Mouse (Mus musculus) kidney, embryonic 15.5 days (tissue): Measurements from ENCODE around the gene Zfp553. TPM values are rescaled to one million over a fixed set of nuclear protein-coding genes. Genes with fewer than 3 reads are reported as not detected.
"Not testable (repeated sequence)": the region's sequence is repeated elsewhere in the genome, so short reads cannot be mapped to it uniquely, and the experiment has no call there.

ENCODE experiments used
- ATAC-seq: fragments of 200-750 bp; cut with Nextera tagmentation; replicated peaks from 2 replicates; pipeline ENCODE4 v1.8.0; 2017; ENCODE audit warnings: moderate TSS enrichment; ENCODE audit not compliant: low FRiP score
- H3K27ac ChIP-seq: fragments of 300-500 bp; sonication (generic); 2 replicates; pipeline ENCODE4 v1.5.1; 2015; ENCODE audit warnings: mild to moderate bottlenecking, inconsistent platforms
- H3K27me3 ChIP-seq: fragments of 300-500 bp; sonication (generic); 2 replicates; pipeline ENCODE4 v1.6.1; 2015; ENCODE audit warnings: inconsistent platforms
- H3K36me3 ChIP-seq: fragments of 300-500 bp; sonication (generic); 2 replicates; pipeline ENCODE4 v1.6.1; 2015; ENCODE audit warnings: inconsistent platforms
- H3K4me1 ChIP-seq: fragments of 300-500 bp; sonication (generic); 2 replicates; pipeline ENCODE4 v1.6.1; 2015; ENCODE audit warnings: inconsistent platforms
- H3K4me2 ChIP-seq: fragments of 300-500 bp; sonication (generic); 2 replicates; pipeline ENCODE4 v1.6.1; 2015; ENCODE audit warnings: moderate library complexity, mild to moderate bottlenecking, inconsistent platforms
- H3K4me3 ChIP-seq: fragments of 300-500 bp; sonication (generic); replicated peaks from 2 replicates; pipeline ENCODE4 v1.5.1; 2015; ENCODE audit warnings: mild to moderate bottlenecking, inconsistent platforms
- H3K9ac ChIP-seq: fragments of 300-500 bp; sonication (generic); 2 replicates; pipeline ENCODE4 v1.6.1; 2015; ENCODE audit warnings: mild to moderate bottlenecking, inconsistent platforms
- H3K9me3 ChIP-seq: fragments of 300-500 bp; sonication (generic); replicated peaks from 2 replicates; pipeline ENCODE4 v1.6.1; 2016; ENCODE audit warnings: inconsistent platforms
- whole genome bisulfite sequencing: fragments of 180-500 bp; shearing (Covaris S2); methylation state at CpG from one replicate; pipeline ENCODE4 v1.1.7; 2015; ENCODE audit warnings: mixed read lengths; 5-methylcytosine and 5-hydroxymethylcytosine counted together
- polyA plus RNA-seq: library from polyadenylated mRNA; unstranded; fragments of >200 nt; fragmentation: Nextera tagmentation; extraction: Ambion mirVana; gene quantifications from 2 replicates; pipeline ENCODE4 v1.2.1, GENCODE M21; 2015

The Zfp553 gene
- polyA plus RNA-seq, 1 experiment from 2014 or later: 46.1 TPM

DNA sequence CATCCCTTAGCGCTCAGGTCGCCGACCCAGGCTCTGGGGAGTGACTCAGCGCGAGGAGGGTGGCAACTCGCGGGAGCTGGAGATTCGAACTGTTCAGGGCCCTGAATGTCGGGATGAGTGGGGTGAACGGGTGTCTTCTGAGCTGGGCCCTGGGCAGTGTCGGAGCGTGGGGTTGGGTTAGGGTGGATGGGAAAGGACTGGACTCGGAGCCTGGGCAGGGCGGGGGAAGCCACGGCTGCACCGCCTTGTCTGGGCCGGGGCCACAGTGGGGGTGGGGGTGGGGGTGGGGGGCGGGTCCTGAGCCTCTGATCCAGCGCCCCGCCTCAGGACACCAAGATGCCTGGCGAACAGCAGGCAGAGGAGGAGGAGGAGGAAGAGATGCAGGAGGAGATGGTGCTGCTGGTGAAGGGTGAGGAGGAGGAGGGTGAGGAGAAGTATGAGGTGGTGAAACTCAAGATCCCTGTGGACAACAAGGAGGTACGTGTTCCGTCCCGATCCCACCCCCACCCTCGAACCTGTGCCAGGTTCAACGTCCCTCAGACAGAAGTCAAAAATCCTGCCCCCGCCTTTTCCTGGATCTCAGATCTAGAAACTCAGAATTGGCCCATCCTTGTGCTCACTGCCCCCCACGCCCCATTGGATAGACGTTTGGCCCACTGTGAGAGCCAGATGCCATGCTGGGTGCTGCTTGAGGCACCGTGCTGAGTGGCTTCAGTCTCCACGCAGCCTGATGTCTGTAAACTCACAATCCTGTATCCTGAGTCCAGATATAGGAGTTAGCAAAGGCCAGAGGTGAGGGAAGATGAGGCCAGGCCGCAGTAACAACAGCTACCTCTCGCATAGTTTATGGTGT, 12.0 kb downstream of the Zfp553 start:
- Histone ChIP-seq H3K27me3 (no peaks in the 10 kb centered on the region), H3K4me3 (peak overlapping the region; percentile 74), H3K27ac (peak overlapping the region; percentile 97), H3K36me3 (peaks cover 39% of the 10 kb centered on the region), H3K9me3 (no peaks in the 10 kb centered on the region), H3K9ac (peak overlapping the region; percentile 98), H3K4me2 (peak overlapping the region; percentile 80), H3K4me1 (peaks cover 37% of the 10 kb centered on the region)
- WGBS: 7% methylated on average over 32 of the region's 33 CpGs
- ATAC-seq: peak; percentile 84

DNA sequence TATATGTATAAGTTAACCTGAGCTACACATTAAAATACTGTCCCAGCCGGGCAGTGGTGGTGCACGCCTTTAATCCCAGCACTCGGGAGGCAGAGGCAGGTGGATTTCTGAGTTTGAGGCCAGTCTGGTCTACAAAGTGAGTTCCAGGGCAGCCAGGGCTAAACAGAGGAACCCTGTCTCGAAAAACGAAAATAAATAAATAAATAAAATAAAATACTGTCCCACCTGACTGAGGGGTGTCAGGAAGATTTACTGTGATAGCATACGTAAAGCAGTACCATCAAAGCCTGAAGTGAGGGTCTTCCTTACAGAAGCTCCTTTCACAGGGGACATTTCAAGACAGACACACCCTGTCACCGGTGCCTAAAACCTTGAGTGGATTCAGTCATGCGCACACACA, 17.6 kb downstream of the Zfp553 start:
- H3K27me3 ChIP-seq, H3K9me3 ChIP-seq, ATAC-seq, H3K4me2 ChIP-seq, H3K27ac ChIP-seq, H3K9ac ChIP-seq, H3K4me3 ChIP-seq: not testable (repeated sequence)
- Histone ChIP-seq H3K36me3 (peaks cover 56% of the 10 kb centered on the region), H3K4me1 (peaks cover 38% of the 10 kb centered on the region)
- 88% methylated on average over 8 of the region's 8 CpGs for WGBS

DNA sequence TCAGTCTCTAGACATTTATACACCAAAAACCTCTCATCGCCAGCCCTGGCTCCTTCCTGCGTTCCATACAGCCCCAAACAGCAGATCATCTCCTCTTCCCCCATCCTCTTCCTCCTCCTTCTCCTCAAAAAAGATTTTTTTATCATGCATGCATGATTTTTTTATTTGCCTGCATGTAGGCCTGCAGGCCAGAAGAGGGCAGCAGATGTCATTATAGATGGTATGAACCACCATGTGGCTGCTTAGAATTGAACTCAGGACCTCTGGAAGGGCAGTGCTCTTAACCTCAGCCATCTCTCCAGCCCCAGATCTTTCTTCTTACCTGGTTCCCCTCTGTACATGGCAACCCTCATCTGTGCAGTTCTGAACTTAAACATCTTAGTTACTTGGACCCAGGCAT, 19.6 kb downstream of the Zfp553 start:
- Histone ChIP-seq H3K9me3 (no peaks in the 10 kb centered on the region), H3K4me2 (no peak overlapping the region), H3K4me3 (no peak overlapping the region), H3K4me1 (peaks cover 20% of the 10 kb centered on the region), H3K36me3 (peaks cover 58% of the 10 kb centered on the region), H3K9ac (no peak overlapping the region), H3K27ac (no peak overlapping the region), H3K27me3 (no peaks in the 10 kb centered on the region)
- ATAC-seq: no peak
- 92% methylated on average over 2 of the region's 2 CpGs for WGBS

DNA sequence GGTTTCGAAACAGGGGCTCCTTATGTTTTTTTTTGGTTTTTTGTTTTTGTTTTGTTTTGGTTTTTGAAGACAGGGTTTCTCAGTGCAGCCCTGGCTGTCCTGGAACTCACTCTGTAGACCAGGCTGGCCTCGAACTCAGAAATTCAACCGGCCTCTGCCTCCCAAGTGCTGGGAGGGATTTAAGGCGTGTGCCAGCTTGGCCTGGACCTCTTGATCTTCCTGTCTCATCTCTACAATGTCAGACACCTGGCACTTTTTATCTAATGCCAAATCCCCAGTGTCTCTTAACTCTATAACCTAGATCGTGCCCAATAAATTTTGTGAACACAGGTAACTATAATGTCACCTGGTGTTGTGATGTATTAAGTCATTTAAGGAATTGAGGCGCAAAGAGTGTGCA, 20.5 kb downstream of the Zfp553 start:
- H3K9me3 ChIP-seq: no peaks in the 10 kb centered on the region
- H3K27me3 ChIP-seq: no peaks in the 10 kb centered on the region
- H3K36me3 ChIP-seq: peaks cover 58% of the 10 kb centered on the region
- H3K4me1 ChIP-seq: peaks cover 20% of the 10 kb centered on the region
- 75% methylated on average over 6 of the region's 6 CpGs for WGBS
- H3K9ac ChIP-seq: peak overlapping the region; percentile 66
- peak overlapping the region; percentile 96 for H3K4me2 ChIP-seq
- no peak for ATAC-seq
- H3K4me3 ChIP-seq: peak overlapping the region; percentile 60
- peak overlapping the region; percentile 96 for H3K27ac ChIP-seq

DNA sequence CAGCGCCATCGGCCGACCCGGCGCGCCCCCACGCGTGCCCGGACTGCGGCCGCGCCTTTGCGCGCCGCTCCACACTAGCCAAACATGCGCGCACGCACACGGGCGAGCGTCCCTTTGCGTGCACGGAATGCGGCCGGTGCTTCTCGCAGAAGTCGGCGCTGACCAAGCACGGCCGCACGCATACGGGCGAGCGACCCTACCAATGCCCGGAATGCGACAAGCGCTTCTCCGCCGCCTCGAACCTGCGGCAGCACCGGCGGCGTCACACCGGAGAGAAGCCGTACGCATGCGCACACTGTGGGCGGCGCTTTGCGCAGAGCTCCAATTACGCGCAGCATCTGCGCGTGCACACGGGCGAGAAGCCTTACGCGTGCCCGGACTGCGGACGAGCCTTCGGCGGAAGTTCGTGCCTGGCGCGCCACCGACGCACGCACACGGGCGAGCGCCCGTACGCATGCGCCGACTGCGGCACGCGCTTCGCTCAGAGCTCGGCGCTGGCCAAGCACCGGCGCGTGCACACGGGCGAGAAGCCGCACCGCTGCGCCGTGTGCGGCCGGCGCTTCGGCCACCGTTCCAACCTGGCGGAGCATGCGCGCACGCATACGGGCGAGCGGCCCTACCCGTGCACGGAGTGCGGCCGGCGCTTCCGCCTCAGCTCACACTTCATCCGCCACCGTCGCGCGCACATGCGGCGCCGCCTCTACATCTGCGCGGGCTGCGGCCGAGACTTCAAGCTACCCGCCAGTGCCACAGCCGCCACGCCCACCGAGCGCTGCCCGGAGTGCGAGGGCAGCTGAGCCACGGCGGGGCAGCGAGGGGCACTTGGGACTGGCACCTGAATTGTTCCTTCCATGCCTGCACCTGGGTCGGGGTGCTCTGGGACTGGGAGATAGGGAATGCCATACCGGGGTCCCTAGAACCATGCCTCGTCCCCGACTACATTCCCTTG, 21.2 kb downstream of the Zfp553 start:
- Histone ChIP-seq H3K4me3 (peak overlapping the region; percentile 60), H3K9me3 (no peaks in the 10 kb centered on the region), H3K4me2 (peak overlapping the region; percentile 96), H3K27me3 (no peaks in the 10 kb centered on the region), H3K36me3 (peaks cover 55% of the 10 kb centered on the region), H3K4me1 (peaks cover 26% of the 10 kb centered on the region), H3K27ac (peak overlapping the region; percentile 96), H3K9ac (peak overlapping the region; percentile 72)
- WGBS: under 1% methylated on average over 135 of the region's 136 CpGs
- peak; percentile 96 for ATAC-seq

DNA sequence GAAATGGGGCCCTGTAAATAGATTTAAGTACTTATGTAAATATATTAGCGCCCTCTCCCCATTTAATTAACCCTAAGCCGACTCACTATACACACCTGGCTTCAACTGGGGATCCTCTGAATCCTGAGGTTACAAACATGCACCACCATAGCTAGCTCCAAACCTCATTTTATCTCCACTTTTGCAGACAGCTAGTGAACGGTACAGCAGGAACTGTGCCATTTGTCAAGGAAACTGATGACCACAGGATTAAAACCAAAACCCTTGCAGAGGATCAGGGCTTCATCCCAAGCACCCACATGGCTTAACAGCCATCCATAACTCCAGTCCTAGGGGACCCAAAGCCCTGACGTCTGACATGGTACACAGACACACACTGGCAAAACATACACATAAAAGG, 22.1 kb downstream of the Zfp553 start:
- H3K36me3 ChIP-seq: peaks cover 47% of the 10 kb centered on the region
- peak overlapping the region; percentile 60 for H3K4me3 ChIP-seq
- WGBS: 13% methylated on average over 4 of the region's 4 CpGs
- H3K4me1 ChIP-seq: peaks cover 33% of the 10 kb centered on the region
- no peaks in the 10 kb centered on the region for H3K9me3 ChIP-seq
- peak overlapping the region; percentile 96 for H3K27ac ChIP-seq
- peak overlapping the region; percentile 72 for H3K9ac ChIP-seq
- H3K27me3 ChIP-seq: no peaks in the 10 kb centered on the region
- ATAC-seq: no peak
- peak overlapping the region; percentile 96 for H3K4me2 ChIP-seq

DNA sequence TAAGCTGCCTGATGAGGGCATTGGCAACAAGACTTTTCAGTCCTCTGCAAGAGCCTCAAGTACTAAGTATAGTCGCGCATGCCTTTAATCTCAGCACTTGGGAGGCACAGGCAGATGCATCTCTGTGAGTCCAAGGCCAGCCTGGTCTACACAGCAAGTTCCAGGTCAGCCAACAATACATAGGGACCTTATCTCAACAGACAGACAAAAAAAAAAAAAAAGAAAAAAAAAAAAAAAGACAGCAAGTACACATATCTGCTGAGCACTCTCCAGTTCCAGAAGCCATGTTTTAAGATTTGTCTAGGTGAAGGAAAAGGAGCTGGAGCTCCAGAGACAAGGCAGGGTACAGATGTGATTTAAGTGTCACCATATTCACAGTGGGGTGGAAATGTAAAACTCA, 23.1 kb downstream of the Zfp553 start:
- Histone ChIP-seq H3K4me1 (peaks cover 37% of the 10 kb centered on the region), H3K36me3 (peaks cover 42% of the 10 kb centered on the region), H3K27ac (no peak overlapping the region), H3K4me2 (no peak overlapping the region), H3K27me3 (no peaks in the 10 kb centered on the region), H3K4me3 (no peak overlapping the region), H3K9me3 (no peaks in the 10 kb centered on the region), H3K9ac (no peak overlapping the region)
- WGBS: 91% methylated on average over 2 of the region's 2 CpGs
- no peak for ATAC-seq

DNA sequence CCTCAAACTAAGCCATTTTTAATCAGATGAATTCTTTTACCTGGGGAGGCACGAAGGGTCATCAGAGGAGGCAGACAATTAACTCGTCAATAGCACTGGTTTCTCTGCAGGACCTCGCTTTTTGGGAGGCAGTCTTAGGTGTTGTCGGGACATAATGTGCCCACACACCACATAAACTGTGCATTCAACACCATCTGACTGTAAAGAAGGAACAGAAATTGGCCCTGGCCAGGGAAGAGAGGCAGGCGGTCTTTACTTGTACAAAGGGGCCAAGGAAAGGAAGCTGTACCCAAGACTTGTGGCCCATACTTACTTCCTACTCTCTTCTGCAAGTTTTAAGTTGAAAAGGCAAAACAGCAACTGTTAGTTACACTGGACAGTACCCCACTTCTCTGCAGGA, 23.7 kb downstream of the Zfp553 start:
- Histone ChIP-seq H3K9me3 (no peaks in the 10 kb centered on the region), H3K27ac (no peak overlapping the region), H3K9ac (no peak overlapping the region), H3K36me3 (peaks cover 39% of the 10 kb centered on the region), H3K4me3 (no peak overlapping the region), H3K4me2 (no peak overlapping the region), H3K27me3 (no peaks in the 10 kb centered on the region), H3K4me1 (peaks cover 40% of the 10 kb centered on the region)
- WGBS: 91% methylated on average over 5 of the region's 5 CpGs
- no peak for ATAC-seq

DNA sequence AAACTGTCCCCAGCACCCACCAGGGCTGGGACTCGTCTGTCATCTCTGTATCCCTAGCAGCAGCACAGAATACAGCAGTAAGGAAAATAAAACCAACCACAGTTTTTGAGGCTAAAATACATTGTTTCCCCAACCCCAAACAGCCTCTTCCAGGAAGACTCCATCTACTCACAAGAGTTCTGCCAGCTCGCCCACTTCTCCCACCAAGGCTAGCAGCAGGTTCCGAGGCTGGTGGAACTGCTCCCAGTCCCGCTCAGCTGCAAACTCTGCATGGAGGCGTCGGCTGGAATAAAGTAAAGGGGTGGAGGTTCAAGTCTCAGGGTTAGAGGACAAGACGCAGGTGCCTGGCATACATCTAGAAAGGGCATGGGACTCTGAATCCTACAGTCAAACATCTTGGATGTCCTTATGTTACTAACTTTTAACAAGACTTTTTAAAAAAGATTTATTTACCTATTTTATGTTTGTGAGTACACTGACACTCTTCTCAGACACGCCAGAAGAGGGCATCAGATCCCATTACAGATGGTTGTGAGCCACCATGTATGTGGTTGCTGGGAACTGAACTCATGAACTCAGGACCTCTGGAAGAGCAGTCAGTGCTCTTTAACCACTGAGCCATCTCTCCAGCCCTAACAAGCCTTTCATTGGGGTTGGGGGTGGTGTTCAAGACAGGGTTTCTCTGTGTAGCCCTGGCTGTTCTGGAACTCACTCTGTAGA, 26.5 kb downstream of the Zfp553 start:
- 72% methylated on average over 8 of the region's 8 CpGs for WGBS
- no peak for ATAC-seq

DNA sequence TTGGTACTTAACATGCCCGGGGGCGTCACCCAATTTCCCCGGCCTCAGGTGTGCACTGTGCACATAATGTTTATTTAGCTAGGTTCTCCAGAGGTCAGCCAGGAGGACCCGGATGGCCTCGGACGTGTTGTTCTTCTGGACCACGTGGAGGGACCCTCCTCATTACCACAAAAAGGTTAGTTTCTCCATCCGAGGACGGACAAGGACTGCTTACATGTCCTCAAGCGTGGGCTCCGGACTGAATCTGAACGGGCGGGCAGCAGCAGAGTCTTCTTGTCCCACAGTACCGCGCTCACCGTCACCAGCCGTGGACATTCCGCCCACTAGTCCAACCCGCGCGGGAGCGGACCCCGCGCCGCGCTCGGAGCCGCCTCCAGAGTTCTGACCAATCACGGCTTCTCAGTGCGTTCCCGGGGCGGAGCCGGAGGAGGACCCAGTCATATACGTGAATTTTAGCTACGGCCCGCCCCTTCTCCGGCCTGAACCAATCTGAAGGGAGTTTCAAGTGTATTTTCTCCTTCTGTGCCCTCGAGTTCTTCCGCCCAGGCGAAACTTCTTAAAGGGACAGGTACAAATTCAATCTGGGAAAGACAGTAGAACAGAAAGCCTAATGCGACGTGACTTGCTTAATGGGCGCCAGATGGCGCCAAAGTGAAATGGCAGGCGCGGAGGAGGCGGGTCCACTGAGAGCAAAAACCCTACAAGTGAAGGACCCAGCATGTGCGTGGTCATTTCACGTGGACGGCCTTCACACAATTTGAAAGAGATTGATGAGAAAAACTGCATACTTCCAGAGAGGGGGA, 27.6 kb downstream of the Zfp553 start, which contains the start of gene Dctpp1:
Gene Dctpp1 (minus strand): TSS at position 401 of the 803 bp plus-strand sequence.
- WGBS: under 1% methylated on average over 50 of the region's 50 CpGs

More for the DNA sequence above, 26.5 kb downstream of the Zfp553 start:
- H3K9ac ChIP-seq: peak overlapping the region; percentile 71; the same call in 1 of the 2 replicates
- H3K4me3 ChIP-seq: peak overlapping the region; percentile 71
- no peaks in the 10 kb centered on the region for H3K9me3 ChIP-seq
- H3K4me1 ChIP-seq: peaks cover 34% of the 10 kb centered on the region
- H3K4me2 ChIP-seq: peak overlapping the region; percentile 81
- no peaks in the 10 kb centered on the region for H3K27me3 ChIP-seq
- H3K36me3 ChIP-seq: peaks cover 31% of the 10 kb centered on the region
- H3K27ac ChIP-seq: no peak overlapping the region

More for the DNA sequence above, 27.6 kb downstream of the Zfp553 start, which contains the start of gene Dctpp1:
- peaks cover 22% of the 10 kb centered on the region for H3K4me1 ChIP-seq
- H3K4me2 ChIP-seq: peak within 1 kb of the TSS; percentile 81
- H3K9me3 ChIP-seq: no peaks in the 10 kb centered on the region
- H3K36me3 ChIP-seq: peaks cover 30% of the 10 kb centered on the region
- H3K27ac ChIP-seq: peak within 1 kb of the TSS; percentile 48; the same call in 1 of the 2 replicates
- no peaks in the 10 kb centered on the region for H3K27me3 ChIP-seq
- H3K9ac ChIP-seq: peak within 1 kb of the TSS; percentile 71
- H3K4me3 ChIP-seq: peak within 1 kb of the TSS; percentile 71
- peak; percentile 97 for ATAC-seq
